Mouse (Mus musculus) hindbrain, embryonic 15.5 days (tissue): ENCODE measurements around the gene Mgat3. TPM values are rescaled to one million over a fixed set of nuclear protein-coding genes. Genes with fewer than 3 reads are reported as not detected.

Source experiments
- ATAC-seq: fragments of 200-750 bp; cut with Nextera tagmentation; 2 replicates; pipeline ENCODE4 v1.8.0; 2017; ENCODE audit warnings: low read depth, moderate number of reproducible peaks, moderate TSS enrichment; ENCODE audit not compliant: low FRiP score
- H3K27ac ChIP-seq: fragments of 300-500 bp; sonication (generic); replicated peaks from 2 replicates; pipeline ENCODE4 v1.5.1; 2015; ENCODE audit warnings: mild to moderate bottlenecking, inconsistent platforms
- H3K27me3 ChIP-seq: fragments of 300-500 bp; sonication (generic); 2 replicates; pipeline ENCODE4 v1.6.1; 2015; ENCODE audit warnings: control low read depth, inconsistent platforms
- H3K36me3 ChIP-seq: fragments of 300-500 bp; sonication (generic); 2 replicates; pipeline ENCODE4 v1.6.1; 2015; ENCODE audit warnings: control low read depth, inconsistent platforms
- H3K4me1 ChIP-seq: fragments of 300-500 bp; sonication (generic); replicated peaks from 2 replicates; pipeline ENCODE4 v1.6.1; 2015; ENCODE audit warnings: control low read depth, inconsistent platforms
- H3K4me2 ChIP-seq: fragments of 300-500 bp; sonication (generic); 2 replicates; pipeline ENCODE4 v1.6.1; 2015; ENCODE audit warnings: moderate library complexity, mild to moderate bottlenecking, inconsistent platforms
- H3K4me3 ChIP-seq: fragments of 300-500 bp; sonication (generic); 2 replicates; pipeline ENCODE4 v1.5.1; 2015; ENCODE audit warnings: mild to moderate bottlenecking, inconsistent platforms
- H3K9ac ChIP-seq: fragments of 300-500 bp; sonication (generic); 2 replicates; pipeline ENCODE4 v1.6.1; 2015; ENCODE audit warnings: inconsistent platforms
- H3K9me3 ChIP-seq: fragments of 300-500 bp; sonication (generic); 2 replicates; pipeline ENCODE4 v1.6.1; 2016; ENCODE audit warnings: control low read depth, inconsistent platforms
- WGBS: fragments of 180-500 bp; shearing (Covaris S2); methylation state at CpG from one replicate; pipeline ENCODE4 v1.1.7; 2015; 5-methylcytosine and 5-hydroxymethylcytosine counted together
- polyA plus RNA-seq: library from polyadenylated mRNA; unstranded; fragments of >200 nt; fragmentation: Nextera tagmentation; extraction: Ambion mirVana; gene quantifications from 2 replicates; pipeline ENCODE4 v1.2.1, GENCODE M21; 2015

Gene Mgat3
- polyA plus RNA-seq, 1 experiment from 2014 or later = 15.9 TPM

- no peak overlapping the region for H3K4me3 ChIP-seq
- no peak for ATAC-seq
Measured at GRCm38 (mm10) chr15:80137945-80138791, 35.4 kb upstream of the Mgat3 start.

GRCm38 (mm10) chr15:80140302-80140701 lies 33.2 kb upstream of the Mgat3 start:
- Histone ChIP-seq H3K27ac (no peak overlapping the region), H3K4me2 (no peak overlapping the region), H3K4me3 (no peak overlapping the region), H3K9ac (no peak overlapping the region), H3K9me3 (no peaks in the 10 kb centered on the region), H3K4me1 (peaks cover 15% of the 10 kb centered on the region; the same call in 1 of the 2 replicates), H3K27me3 (no peaks in the 10 kb centered on the region), H3K36me3 (peaks cover 6% of the 10 kb centered on the region; the same call in 1 of the 2 replicates)
- WGBS = 96% methylated on average over 2 of the region's 2 CpGs
- ATAC-seq = no peak

More at GRCm38 (mm10) chr15:80137945-80138791, 35.4 kb upstream of the Mgat3 start:
- H3K27ac ChIP-seq = peak overlapping the region; percentile 31; the same call in 1 of the 2 replicates
- H3K4me1 ChIP-seq = peaks cover 31% of the 10 kb centered on the region
- no peak overlapping the region for H3K9ac ChIP-seq
- no peaks in the 10 kb centered on the region for H3K9me3 ChIP-seq
- H3K36me3 ChIP-seq = peaks cover 6% of the 10 kb centered on the region; the same call in 1 of the 2 replicates
- no peak overlapping the region for H3K4me2 ChIP-seq
- WGBS = 48% methylated on average over 17 of the region's 17 CpGs
- no peaks in the 10 kb centered on the region for H3K27me3 ChIP-seq

- Histone ChIP-seq H3K9me3 (no peaks in the 10 kb centered on the region), H3K9ac (no peak overlapping the region), H3K4me2 (no peak overlapping the region), H3K36me3 (peaks cover 6% of the 10 kb centered on the region; the same call in 1 of the 2 replicates), H3K27ac (no peak overlapping the region), H3K27me3 (no peaks in the 10 kb centered on the region), H3K4me3 (no peak overlapping the region), H3K4me1 (peaks cover 13% of the 10 kb centered on the region; the same call in 1 of the 2 replicates)
- no peak for ATAC-seq
- WGBS = 94% methylated on average over 3 of the region's 3 CpGs
Measured at GRCm38 (mm10) chr15:80140878-80141277, 32.6 kb upstream of the Mgat3 start.

GRCm38 (mm10) chr15:80142130-80142529 lies 31.4 kb upstream of the Mgat3 start:
- no peak overlapping the region for H3K9ac ChIP-seq
- no peak overlapping the region for H3K4me2 ChIP-seq
- H3K4me3 ChIP-seq = no peak overlapping the region
- WGBS = 96% methylated on average over 3 of the region's 3 CpGs
- no peak for ATAC-seq
- H3K36me3 ChIP-seq = peaks cover 6% of the 10 kb centered on the region; the same call in 1 of the 2 replicates
- H3K9me3 ChIP-seq = no peaks in the 10 kb centered on the region
- H3K27ac ChIP-seq = no peak overlapping the region
- H3K4me1 ChIP-seq = peaks cover 13% of the 10 kb centered on the region; the same call in 1 of the 2 replicates
- H3K27me3 ChIP-seq = no peaks in the 10 kb centered on the region

- WGBS = 92% methylated on average over 6 of the region's 6 CpGs
Measured at GRCm38 (mm10) chr15:80143760-80144159, 29.8 kb upstream of the Mgat3 start.

GRCm38 (mm10) chr15:80145397-80145796 lies 28.1 kb upstream of the Mgat3 start:
- Histone ChIP-seq H3K4me2 (no peak overlapping the region), H3K4me1 (no peaks in the 10 kb centered on the region), H3K9ac (no peak overlapping the region), H3K27me3 (no peaks in the 10 kb centered on the region), H3K9me3 (no peaks in the 10 kb centered on the region), H3K4me3 (no peak overlapping the region), H3K27ac (no peak overlapping the region), H3K36me3 (peaks cover 9% of the 10 kb centered on the region; the same call in 1 of the 2 replicates)
- ATAC-seq = no peak
- 95% methylated on average over 5 of the region's 5 CpGs for WGBS

More at GRCm38 (mm10) chr15:80143760-80144159, 29.8 kb upstream of the Mgat3 start:
- no peak for ATAC-seq
- Histone ChIP-seq H3K27me3 (no peaks in the 10 kb centered on the region), H3K4me3 (no peak overlapping the region), H3K9ac (no peak overlapping the region), H3K27ac (no peak overlapping the region), H3K4me1 (no peaks in the 10 kb centered on the region; the same call in 1 of the 2 replicates), H3K9me3 (no peaks in the 10 kb centered on the region), H3K4me2 (no peak overlapping the region), H3K36me3 (peaks cover 6% of the 10 kb centered on the region; the same call in 1 of the 2 replicates)

GRCm38 (mm10) chr15:80146153-80146552 lies 27.4 kb upstream of the Mgat3 start:
- 67% methylated on average over 6 of the region's 6 CpGs for WGBS
- no peaks in the 10 kb centered on the region for H3K4me1 ChIP-seq
- H3K4me2 ChIP-seq = no peak overlapping the region
- H3K9me3 ChIP-seq = no peaks in the 10 kb centered on the region
- no peak overlapping the region for H3K9ac ChIP-seq
- ATAC-seq = no peak
- no peak overlapping the region for H3K4me3 ChIP-seq
- H3K27ac ChIP-seq = no peak overlapping the region
- no peaks in the 10 kb centered on the region for H3K27me3 ChIP-seq
- peaks cover 10% of the 10 kb centered on the region for H3K36me3 ChIP-seq

GRCm38 (mm10) chr15:80147090-80147489 lies 26.4 kb upstream of the Mgat3 start:
- Histone ChIP-seq H3K36me3 (peaks cover 15% of the 10 kb centered on the region), H3K4me3 (no peak overlapping the region), H3K27ac (no peak overlapping the region), H3K9me3 (no peaks in the 10 kb centered on the region), H3K27me3 (no peaks in the 10 kb centered on the region), H3K4me1 (no peaks in the 10 kb centered on the region), H3K4me2 (no peak overlapping the region), H3K9ac (no peak overlapping the region)
- no peak for ATAC-seq
- WGBS = 91% methylated on average over 14 of the region's 14 CpGs

GRCm38 (mm10) chr15:80147511-80147910 lies 26.0 kb upstream of the Mgat3 start:
- H3K27ac ChIP-seq = no peak overlapping the region
- H3K4me1 ChIP-seq = no peaks in the 10 kb centered on the region
- no peaks in the 10 kb centered on the region for H3K27me3 ChIP-seq
- H3K4me2 ChIP-seq = no peak overlapping the region
- no peaks in the 10 kb centered on the region for H3K9me3 ChIP-seq
- no peak overlapping the region for H3K4me3 ChIP-seq
- no peak overlapping the region for H3K9ac ChIP-seq
- 70% methylated on average over 5 of the region's 5 CpGs for WGBS
- peaks cover 16% of the 10 kb centered on the region for H3K36me3 ChIP-seq
- no peak for ATAC-seq

- H3K27ac ChIP-seq = no peak overlapping the region
- no peak overlapping the region for H3K4me2 ChIP-seq
- no peaks in the 10 kb centered on the region for H3K27me3 ChIP-seq
- no peaks in the 10 kb centered on the region for H3K4me1 ChIP-seq
- 88% methylated on average over 8 of the region's 8 CpGs for WGBS
- ATAC-seq = no peak
- H3K36me3 ChIP-seq = peaks cover 24% of the 10 kb centered on the region
- H3K9ac ChIP-seq = no peak overlapping the region
- H3K4me3 ChIP-seq = no peak overlapping the region
- no peaks in the 10 kb centered on the region for H3K9me3 ChIP-seq
Measured at GRCm38 (mm10) chr15:80148565-80148964, 25.0 kb upstream of the Mgat3 start.

GRCm38 (mm10) chr15:80149517-80149916 lies 24.0 kb upstream of the Mgat3 start:
- Histone ChIP-seq H3K27ac (no peak overlapping the region), H3K27me3 (no peaks in the 10 kb centered on the region), H3K9ac (no peak overlapping the region), H3K9me3 (no peaks in the 10 kb centered on the region), H3K4me3 (no peak overlapping the region), H3K4me1 (no peaks in the 10 kb centered on the region), H3K36me3 (peaks cover 33% of the 10 kb centered on the region), H3K4me2 (no peak overlapping the region)
- no peak for ATAC-seq
- WGBS = 97% methylated on average over 7 of the region's 7 CpGs

- H3K4me1 ChIP-seq = no peaks in the 10 kb centered on the region
- H3K27ac ChIP-seq = no peak overlapping the region
- no peak for ATAC-seq
- H3K36me3 ChIP-seq = peaks cover 43% of the 10 kb centered on the region
- 94% methylated on average over 10 of the region's 10 CpGs for WGBS
- H3K4me3 ChIP-seq = no peak overlapping the region
- no peaks in the 10 kb centered on the region for H3K9me3 ChIP-seq
- no peak overlapping the region for H3K4me2 ChIP-seq
- no peak overlapping the region for H3K9ac ChIP-seq
- no peaks in the 10 kb centered on the region for H3K27me3 ChIP-seq
Measured at GRCm38 (mm10) chr15:80152663-80153062, 20.9 kb upstream of the Mgat3 start.
